Comparison of ENCODE assay signal across 8 mouse cellular contexts in the genomic region with DNA sequence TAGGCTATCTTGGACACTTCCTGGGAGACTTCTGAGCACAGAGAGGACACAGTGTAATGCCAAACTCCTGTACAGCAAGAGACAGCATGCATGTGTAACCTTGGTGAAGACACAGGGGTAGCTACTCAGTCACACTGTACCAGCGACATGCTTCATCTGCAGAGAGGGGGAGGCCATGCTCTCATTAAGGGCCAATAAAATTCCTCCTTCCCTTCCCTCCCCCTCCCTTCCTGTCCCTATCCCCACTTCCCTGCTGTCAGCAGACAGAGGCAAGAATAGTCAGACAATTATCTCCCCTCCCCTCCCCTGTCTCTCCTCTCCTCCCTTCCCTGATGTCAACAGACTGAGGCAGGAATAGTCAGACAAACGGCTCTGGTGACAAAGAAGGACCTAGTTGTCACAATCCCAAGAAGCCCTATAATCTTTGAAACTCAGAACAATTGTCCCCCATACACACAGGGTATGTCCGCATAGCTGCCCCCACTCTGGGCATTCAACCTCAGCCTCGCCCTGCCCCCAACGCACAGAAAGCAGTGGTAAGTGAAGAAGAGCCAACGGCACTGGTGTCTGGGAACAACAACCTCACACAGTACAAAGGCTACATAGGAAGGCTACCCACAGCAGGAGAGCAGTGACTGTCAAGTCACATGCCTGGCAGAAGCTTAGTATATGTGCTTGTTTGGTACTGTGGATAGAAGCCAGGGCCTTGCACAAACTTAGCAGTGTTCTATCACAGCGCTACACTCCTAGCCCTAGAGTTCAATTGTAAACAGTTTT. TPM values are rescaled to one million over a fixed set of nuclear protein-coding genes. Genes with fewer than 3 reads are reported as not detected.
DNase-seq lines count a peak whose midpoint lies in the region; ATAC-seq lines count a peak whose summit lies in the region.
"Had no signal": no experiment of that assay in that cellular context is flagged by ENCODE, and none has a peak within 500 bp of the region (broad histone marks: within the 10 kb centered on the region; RNA-seq: fewer than 3 reads in every experiment).

No protein-coding gene starts in this region.

- no peak overlapping the region for H3K27ac ChIP-seq in embryonic facial prominence, embryonic 11.5 days (replicated peaks; ENCODE audit: low read depth, low read length)
- peak overlapping the region; percentile 87 for H3K27ac ChIP-seq in hindbrain, embryonic 14.5 days
- H3K27ac ChIP-seq in stomach, embryonic 15.5 days, result peak overlapping the region; percentile 55
- H3K27ac ChIP-seq: embryonic facial prominence, embryonic 12.5 days had no signal

- no peak overlapping the region for H3K4me3 ChIP-seq in embryonic facial prominence, embryonic 11.5 days (ENCODE audit: low read depth, low read length)
- no peak overlapping the region for H3K4me3 ChIP-seq in hindbrain, embryonic 14.5 days (replicated peaks; ENCODE audit: low read length)
- H3K4me3 ChIP-seq in stomach, embryonic 15.5 days (replicated peaks), result no peak overlapping the region
- H3K4me3 ChIP-seq: embryonic facial prominence, embryonic 12.5 days had no signal

- no peaks in the 10 kb centered on the region for H3K36me3 ChIP-seq in embryonic facial prominence, embryonic 11.5 days (replicated peaks; ENCODE audit: control insufficient read depth, insufficient read depth, low read depth, low read length)
- no peaks in the 10 kb centered on the region for H3K36me3 ChIP-seq in hindbrain, embryonic 14.5 days (replicated peaks; ENCODE audit: control insufficient read depth, insufficient read depth)
- no peaks in the 10 kb centered on the region for H3K36me3 ChIP-seq in stomach, embryonic 15.5 days
- H3K36me3 ChIP-seq: embryonic facial prominence, embryonic 12.5 days had no signal

- no peaks in the 10 kb centered on the region for H3K9me3 ChIP-seq in embryonic facial prominence, embryonic 11.5 days (replicated peaks; ENCODE audit: control insufficient read depth, low read length)
- no peaks in the 10 kb centered on the region for H3K9me3 ChIP-seq in hindbrain, embryonic 14.5 days (ENCODE audit: control insufficient read depth, low read length)
- H3K9me3 ChIP-seq in stomach, embryonic 15.5 days, result no peaks in the 10 kb centered on the region
- H3K9me3 ChIP-seq: embryonic facial prominence, embryonic 12.5 days had no signal

- peaks cover 8% of the 10 kb centered on the region; the same call in 1 of the 2 replicates for H3K4me1 ChIP-seq in embryonic facial prominence, embryonic 11.5 days (ENCODE audit: control insufficient read depth, insufficient read depth, low read length)
- H3K4me1 ChIP-seq in hindbrain, embryonic 14.5 days (replicated peaks; ENCODE audit: control insufficient read depth, insufficient read depth, low read length), result peaks cover 45% of the 10 kb centered on the region
- H3K4me1 ChIP-seq in stomach, embryonic 15.5 days, result peaks cover 37% of the 10 kb centered on the region

- no peak overlapping the region for H3K4me2 ChIP-seq in embryonic facial prominence, embryonic 11.5 days (ENCODE audit: low read depth, low read length)
- H3K4me2 ChIP-seq in hindbrain, embryonic 14.5 days (replicated peaks), result no peak overlapping the region
- no peak overlapping the region for H3K4me2 ChIP-seq in stomach, embryonic 15.5 days
- H3K4me2 ChIP-seq: embryonic facial prominence, embryonic 12.5 days had no signal

- peak; percentile 63 for ATAC-seq in embryonic facial prominence, embryonic 11.5 days (replicated peaks; ENCODE audit: insufficient number of reproducible peaks, low FRiP score, low TSS enrichment, low read depth)
- peak; percentile 83 for ATAC-seq in hindbrain, embryonic 14.5 days (ENCODE audit: low FRiP score)
- ATAC-seq in megakaryocyte, adult 5-6 weeks (ENCODE audit: poor library complexity, severe bottlenecking), result peak; percentile 52
- ATAC-seq in stomach, embryonic 15.5 days (ENCODE audit: insufficient read depth, low FRiP score, low read depth), result no peak

- H3K9ac ChIP-seq in embryonic facial prominence, embryonic 11.5 days (replicated peaks; ENCODE audit: low read length), result no peak overlapping the region; the same call in 1 of the 2 replicates
- H3K9ac ChIP-seq in hindbrain, embryonic 14.5 days, result peak overlapping the region; percentile 14; the same call in 1 of the 2 replicates
- H3K9ac ChIP-seq in stomach, embryonic 15.5 days, result no peak overlapping the region
- H3K9ac ChIP-seq: embryonic facial prominence, embryonic 12.5 days had no signal

- 25% methylated on average over 7 of the region's 7 CpGs for WGBS in embryonic facial prominence, embryonic 11.5 days
- 10% methylated on average over 7 of the region's 7 CpGs for WGBS in hindbrain, embryonic 14.5 days
- WGBS in stomach, embryonic 15.5 days, result 33% methylated on average over 7 of the region's 7 CpGs

- peak; percentile 35 for DNase-seq in right cerebral cortex, adult 18-20 months
- no peak for DNase-seq in right cerebral cortex, postnatal 4 days
- peak; percentile 26 for DNase-seq in embryonic facial prominence, embryonic 11.5 days (ENCODE audit: low spot score)
- peak; percentile 36 for DNase-seq in hindbrain, embryonic 14.5 days (ENCODE audit: low spot score)
- no peak for DNase-seq in left cerebral cortex, postnatal 10 days (ENCODE audit: extremely low spot score in 1 of 2, low spot score in 2 of 2)

- H3K27me3 ChIP-seq in embryonic facial prominence, embryonic 11.5 days (ENCODE audit: control insufficient read depth, insufficient read depth, low read length), result no peaks in the 10 kb centered on the region
- no peaks in the 10 kb centered on the region for H3K27me3 ChIP-seq in hindbrain, embryonic 14.5 days (ENCODE audit: control insufficient read depth, insufficient read depth, low read length)
- no peaks in the 10 kb centered on the region for H3K27me3 ChIP-seq in stomach, embryonic 15.5 days (replicated peaks)
- H3K27me3 ChIP-seq: embryonic facial prominence, embryonic 12.5 days had no signal

- intact Hi-C loops in left cerebral cortex, postnatal 10 days (cut with DNase I), result no loop called here

RNA-seq across cellular contexts. Expression of a gene that starts 28.8 kb away (rescaled TPM):
- polyA plus RNA-seq in embryonic facial prominence, embryonic 11.5 days (2014; fragmentation: Nextera tagmentation; extraction: Ambion mirVana), result 20.7 and 21.8 TPM in 2 replicates
- polyA plus RNA-seq in hindbrain, embryonic 14.5 days (2014; fragmentation: Nextera tagmentation; extraction: Ambion mirVana), result 32.6 and 37.3 TPM in 2 replicates
- total RNA-seq in megakaryocyte, adult 5-6 weeks (2015), result 72.8 and 75.0 TPM in 2 replicates
- 159 and 164 TPM in 2 replicates for total RNA-seq in megakaryocyte, adult 5-6 weeks (2017)
- 26.0 and 27.0 TPM in 2 replicates for polyA plus RNA-seq in stomach, embryonic 15.5 days (2015; fragmentation: Nextera tagmentation; extraction: Ambion mirVana)
- total RNA-seq in left cerebral cortex, postnatal 10 days (2021), result 10 to 100 TPM; 55.6 to 56.9 TPM

RNA-seq across cellular contexts. Expression of a gene that starts 57.1 kb away (rescaled TPM):
- polyA plus RNA-seq in embryonic facial prominence, embryonic 11.5 days (2014; fragmentation: Nextera tagmentation; extraction: Ambion mirVana), result 0.27 TPM in 1 of 2 replicates, not detected in the other
- 0.73 and 1.7 TPM in 2 replicates for polyA plus RNA-seq in hindbrain, embryonic 14.5 days (2014; fragmentation: Nextera tagmentation; extraction: Ambion mirVana)
- not detected in 2 replicates for total RNA-seq in megakaryocyte, adult 5-6 weeks (2015)
- total RNA-seq in megakaryocyte, adult 5-6 weeks (2017), result not detected in 2 replicates
- polyA plus RNA-seq in stomach, embryonic 15.5 days (2015; fragmentation: Nextera tagmentation; extraction: Ambion mirVana), result not detected in 2 replicates
- 1 to 10 TPM in 1 of 2 experiments, under 1 TPM in 1; 0.75 to 1.5 TPM for total RNA-seq in left cerebral cortex, postnatal 10 days (2021)

Comparison
In these comparisons a context has a peak if more than half of its experiments do, and no peak if none do; other contexts are left out.
1. DNase-seq: peak in right cerebral cortex, adult 18-20 months (single experiment), embryonic facial prominence, embryonic 11.5 days (single experiment) and hindbrain, embryonic 14.5 days (single experiment); none in right cerebral cortex, postnatal 4 days (single experiment) and left cerebral cortex, postnatal 10 days (0 of 2).